Mouse (Mus musculus): ENCODE data around the gene Cep290.
"Not testable (repeated sequence)": the region's sequence is repeated elsewhere in the genome, so short reads cannot be mapped to it uniquely, and the experiment has no call there.

DNA sequence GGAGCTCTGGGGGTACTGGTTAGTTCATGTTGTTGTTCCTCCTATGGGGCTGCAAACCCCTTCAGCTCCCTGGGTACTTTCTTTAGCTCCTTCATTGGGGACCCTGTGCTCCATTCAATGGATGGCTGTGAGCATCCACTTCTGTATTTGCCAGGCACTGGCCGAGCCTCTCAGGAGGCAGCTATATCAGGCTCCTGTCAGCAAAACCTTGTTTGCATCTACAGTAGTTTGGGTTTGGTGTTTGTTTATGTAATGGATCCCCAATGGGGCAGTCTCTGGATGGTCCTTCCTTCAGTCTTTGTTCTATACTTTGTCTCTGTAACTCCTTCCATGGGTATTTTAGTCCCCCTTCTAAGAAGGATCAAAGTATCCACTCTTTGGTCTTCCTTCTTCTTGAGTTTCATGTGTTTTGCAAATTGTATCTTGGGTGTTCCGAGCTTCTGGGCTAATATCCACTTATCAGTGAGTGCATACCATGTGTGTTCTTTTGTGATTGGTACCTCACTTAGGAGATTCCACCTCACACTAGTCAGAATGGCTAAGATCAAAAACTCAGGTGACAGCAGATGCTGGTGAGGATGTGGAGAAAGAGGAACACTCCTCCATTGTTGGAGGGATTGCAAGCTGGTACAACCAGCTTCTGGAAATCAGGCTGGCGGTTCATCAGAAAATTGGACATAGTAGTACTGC lies 73.0 kb downstream of the Cep290 start:
- not testable (repeated sequence) for TF ChIP-seq POLR2A (IDR thresholded peaks at IDR 0.05; ENCODE audit: borderline replicate concordance, control insufficient read depth, low read depth, low read length); CTCF (IDR thresholded peaks at IDR 0.05; ENCODE audit: control insufficient read depth, insufficient read depth, low read length)

All from bone marrow, adult 2 months (tissue).